Mouse (Mus musculus): ENCODE results near the gene Gps2. TPM values are rescaled to one million over a fixed set of nuclear protein-coding genes. Genes with fewer than 3 reads are reported as not detected.

Gene Gps2
- 125 TPM in 2 replicates for polyA plus RNA-seq (2016; fragmentation: Nextera tagmentation; extraction: Ambion mirVana)

DNA sequence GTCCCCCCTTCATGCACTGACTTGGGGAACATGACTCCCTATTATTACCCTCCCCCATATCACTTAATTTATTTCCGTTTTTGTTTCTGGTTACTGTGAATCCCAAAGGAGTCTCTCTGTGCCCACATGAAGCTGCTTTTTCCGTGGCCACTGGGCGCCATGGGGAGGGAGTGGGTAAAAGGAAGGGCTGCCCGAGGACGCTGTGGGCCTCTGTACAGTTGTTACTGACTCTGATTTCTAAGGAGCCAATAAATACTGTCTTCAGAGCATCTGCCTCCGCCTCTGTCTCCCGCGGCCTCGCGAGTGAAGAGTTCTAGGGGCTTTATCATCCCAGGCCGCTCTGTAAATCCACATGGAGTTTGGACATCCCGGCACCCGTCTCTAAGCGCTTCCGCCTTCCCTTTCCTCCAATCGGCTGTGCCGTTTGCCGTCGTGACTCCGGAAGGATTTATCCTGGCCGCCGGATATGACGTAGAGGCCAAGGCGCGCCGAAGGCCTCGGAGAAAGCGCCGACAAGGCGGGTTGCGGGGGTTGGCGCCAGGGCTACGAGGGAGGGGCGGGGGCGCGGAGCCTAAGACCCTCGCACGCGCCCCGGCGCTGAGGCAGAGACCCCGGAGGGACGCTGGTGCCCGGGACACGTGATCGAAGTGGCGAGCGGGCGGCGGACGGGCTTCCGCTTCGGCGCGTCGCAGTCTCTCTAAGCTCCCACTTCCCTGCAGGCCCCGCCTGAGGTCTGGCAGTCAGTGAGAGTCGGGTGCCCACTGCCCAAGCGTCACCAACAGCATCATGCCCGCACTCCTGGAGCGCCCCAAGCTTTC is at the start of gene Gps2:
TSS of gene Gps2 (plus strand) at position 335 of the 818 bp plus-strand sequence.
- H3K36me3 ChIP-seq = peaks cover 91% of the 10 kb centered on the region
- H3K4me1 ChIP-seq = peaks cover 54% of the 10 kb centered on the region
- WGBS (ENCODE audit: insufficient replicate concordance) = 1% methylated on average over 61 of the region's 61 CpGs
- ATAC-seq = peak; percentile 68
- no peaks in the 10 kb centered on the region for H3K9me3 ChIP-seq (replicated peaks)
- H3K9ac ChIP-seq = peak within 1 kb of the TSS; percentile 100
- H3K4me2 ChIP-seq = peak within 1 kb of the TSS; percentile 92
- H3K27ac ChIP-seq = peak within 1 kb of the TSS; percentile 99
- H3K4me3 ChIP-seq = peak within 1 kb of the TSS; percentile 86
- H3K27me3 ChIP-seq (replicated peaks) = no peaks in the 10 kb centered on the region

DNA sequence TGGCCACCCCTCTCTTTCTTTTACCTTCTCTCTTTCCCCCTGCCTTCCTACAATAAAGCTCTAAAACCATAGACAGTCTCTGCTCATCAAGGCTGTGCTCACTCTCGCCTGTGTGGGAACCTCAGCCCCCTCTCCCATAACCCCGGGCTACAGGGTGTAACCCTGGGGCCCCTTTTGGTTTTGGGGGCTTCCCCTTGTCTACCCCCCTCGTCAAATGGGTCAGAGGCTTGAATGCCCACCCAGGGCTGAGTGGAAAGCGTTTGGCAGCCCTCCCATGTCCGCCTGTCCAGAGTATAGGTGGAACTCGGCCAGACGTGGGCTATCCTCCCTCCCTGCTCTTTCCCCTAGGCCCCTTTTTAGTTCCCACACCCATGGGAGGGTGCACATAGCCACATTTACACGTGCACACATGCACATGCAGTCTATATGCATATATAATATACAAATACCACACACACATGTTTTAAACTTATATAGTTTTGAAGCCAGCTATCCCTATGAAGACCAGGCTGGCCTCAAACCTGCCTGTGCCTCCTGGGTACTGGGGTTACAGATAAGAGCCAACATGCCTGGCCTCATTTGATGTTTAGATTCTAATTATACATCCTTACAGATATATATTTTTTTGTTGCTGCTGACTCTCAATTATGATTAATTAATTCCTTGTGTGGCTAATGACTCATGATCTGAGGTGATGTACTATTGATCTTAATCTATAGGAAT is 49.4 kb upstream of the Gps2 start:
- peak overlapping the region; percentile 2; the same call in 1 of the 2 replicates for H3K4me3 ChIP-seq
- ATAC-seq = peak; percentile 64

DNA sequence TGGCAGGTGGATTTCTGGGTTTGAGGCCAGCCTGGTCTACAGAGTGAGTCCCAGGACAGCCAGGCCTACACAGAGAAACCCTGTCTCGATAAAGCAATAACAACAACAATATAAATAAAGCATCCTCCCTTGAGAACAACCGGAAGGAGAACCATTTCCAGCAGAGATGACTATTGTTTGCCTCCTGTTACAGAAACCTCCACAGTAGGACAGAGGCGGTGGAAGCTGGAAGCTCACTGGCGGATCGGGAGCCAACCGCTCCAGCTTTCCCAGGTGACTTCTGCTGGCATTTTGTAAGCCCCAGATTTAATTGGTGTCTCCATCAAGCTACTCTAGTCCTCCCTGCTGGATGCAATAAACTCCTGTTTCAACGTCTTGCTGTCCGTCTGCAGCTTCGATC is 48.1 kb upstream of the Gps2 start:
- no peaks in the 10 kb centered on the region for H3K9me3 ChIP-seq (replicated peaks)
- no peaks in the 10 kb centered on the region for H3K36me3 ChIP-seq
- H3K4me1 ChIP-seq = peaks cover 52% of the 10 kb centered on the region
- no peak for ATAC-seq
- peak overlapping the region; percentile 84; the same call in 1 of the 2 replicates for H3K27ac ChIP-seq
- 81% methylated on average over 9 of the region's 9 CpGs for WGBS (ENCODE audit: insufficient replicate concordance)
- H3K4me2 ChIP-seq = no peak overlapping the region
- no peak overlapping the region for H3K4me3 ChIP-seq
- H3K27me3 ChIP-seq (replicated peaks) = no peaks in the 10 kb centered on the region
- H3K9ac ChIP-seq = no peak overlapping the region

More for the DNA sequence above, 49.4 kb upstream of the Gps2 start:
- Histone ChIP-seq H3K27ac (peak overlapping the region; percentile 84), H3K9ac (peak overlapping the region; percentile 61), H3K9me3 (replicated peaks) (no peaks in the 10 kb centered on the region), H3K4me1 (peaks cover 45% of the 10 kb centered on the region), H3K36me3 (no peaks in the 10 kb centered on the region), H3K27me3 (replicated peaks) (peaks cover 8% of the 10 kb centered on the region), H3K4me2 (peak overlapping the region; percentile 61)
- WGBS (ENCODE audit: insufficient replicate concordance) = 23% methylated on average over 8 of the region's 8 CpGs

DNA sequence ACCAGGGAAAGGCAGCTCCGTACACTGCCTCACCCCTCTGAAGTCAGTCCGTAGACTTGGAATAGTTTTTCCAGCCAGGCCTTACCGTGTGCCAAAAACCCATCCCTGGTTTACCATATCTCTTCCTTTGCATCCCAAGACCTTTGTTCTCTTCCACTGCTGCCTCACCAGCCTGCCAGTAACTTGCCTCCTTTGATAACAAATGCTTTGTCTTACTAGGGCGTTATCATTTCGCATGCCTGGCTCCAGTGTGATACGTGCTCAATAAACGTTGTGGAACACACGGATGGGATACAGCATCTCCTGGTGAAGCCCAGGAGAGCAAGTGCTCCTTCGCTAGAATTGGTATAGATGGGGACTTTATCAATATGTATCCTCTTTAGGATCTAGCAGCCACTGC is 46.4 kb upstream of the Gps2 start:
- no peak overlapping the region for H3K4me3 ChIP-seq
- H3K4me1 ChIP-seq = peaks cover 57% of the 10 kb centered on the region
- H3K4me2 ChIP-seq = peak overlapping the region; percentile 19
- H3K9ac ChIP-seq = no peak overlapping the region; the same call in 1 of the 2 replicates
- no peak overlapping the region for H3K27ac ChIP-seq
- no peaks in the 10 kb centered on the region for H3K27me3 ChIP-seq (replicated peaks)
- 34% methylated on average over 9 of the region's 9 CpGs for WGBS (ENCODE audit: insufficient replicate concordance)
- ATAC-seq = peak; percentile 50; the same call in 1 of the 2 replicates
- no peaks in the 10 kb centered on the region for H3K36me3 ChIP-seq
- H3K9me3 ChIP-seq (replicated peaks) = no peaks in the 10 kb centered on the region

DNA sequence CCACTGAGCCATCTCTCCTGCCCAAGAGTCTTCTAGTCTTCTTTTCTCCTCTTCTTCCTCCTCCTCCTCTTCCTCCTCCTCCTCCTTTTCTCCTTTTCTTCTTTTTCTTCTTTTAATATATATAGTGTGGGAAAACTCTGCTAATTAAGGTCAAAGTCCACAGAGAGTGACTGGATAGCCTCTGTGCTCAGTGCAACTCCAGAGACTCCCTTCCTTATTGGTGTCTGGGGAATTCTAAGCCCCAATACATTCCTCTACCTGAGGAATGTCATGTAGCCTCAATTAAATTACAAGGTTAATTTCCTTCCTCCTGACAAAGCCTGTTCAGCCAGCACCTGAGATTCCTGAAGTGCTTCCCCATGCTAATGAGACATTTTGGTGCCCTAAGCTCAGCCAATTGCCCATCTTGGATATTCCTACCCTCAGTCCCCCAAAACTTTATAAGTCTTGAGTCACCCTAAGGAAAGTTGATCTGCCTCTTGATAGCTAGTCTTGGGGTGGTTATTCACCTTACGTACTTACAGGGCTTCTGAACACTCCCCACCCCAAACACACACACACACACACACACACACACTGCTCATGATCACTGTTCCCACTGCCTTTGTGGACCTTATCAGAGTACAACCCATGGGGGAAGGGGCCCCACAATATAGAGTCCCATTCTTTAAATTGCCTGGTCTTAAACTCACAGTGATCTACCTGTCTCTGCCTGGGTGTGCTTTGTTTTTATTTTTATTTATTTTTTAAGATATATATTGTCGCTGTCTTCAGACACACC is 43.2 kb upstream of the Gps2 start:
- Histone ChIP-seq H3K9me3 (replicated peaks) (no peaks in the 10 kb centered on the region), H3K4me3 (no peak overlapping the region), H3K9ac (no peak overlapping the region), H3K27ac (no peak overlapping the region), H3K36me3 (no peaks in the 10 kb centered on the region), H3K4me2 (no peak overlapping the region), H3K4me1 (peaks cover 40% of the 10 kb centered on the region), H3K27me3 (replicated peaks) (no peaks in the 10 kb centered on the region)
- 0 out of 2 replicates have a peak, but pooled peaks have one; percentile 6 for ATAC-seq
- WGBS (ENCODE audit: insufficient replicate concordance) = 59% methylated on average over 2 of the region's 2 CpGs

DNA sequence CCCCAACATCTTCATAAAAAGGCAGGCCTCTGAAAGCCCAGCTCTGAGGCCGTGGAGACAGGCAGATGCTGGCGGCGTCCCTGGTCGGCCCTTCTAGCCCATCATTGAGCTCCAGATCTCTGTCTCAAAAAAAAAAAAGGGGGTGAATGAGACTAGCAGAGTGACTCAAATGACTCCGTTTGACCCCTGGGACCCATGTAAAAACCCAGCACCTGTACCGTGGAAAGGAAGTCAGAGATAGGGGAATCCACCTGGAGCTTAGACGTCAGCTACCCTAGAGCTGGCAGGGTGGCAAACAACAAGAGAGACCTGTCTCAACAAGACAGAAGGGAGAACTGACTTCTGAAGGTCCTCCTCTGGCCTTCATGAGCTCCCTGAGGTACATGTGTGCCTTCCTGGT is 41.9 kb upstream of the Gps2 start:
- Histone ChIP-seq H3K4me1 (peaks cover 48% of the 10 kb centered on the region), H3K4me3 (no peak overlapping the region), H3K9me3 (replicated peaks) (no peaks in the 10 kb centered on the region), H3K36me3 (no peaks in the 10 kb centered on the region), H3K9ac (no peak overlapping the region), H3K4me2 (no peak overlapping the region), H3K27ac (no peak overlapping the region), H3K27me3 (replicated peaks) (no peaks in the 10 kb centered on the region)
- ATAC-seq = no peak
- 79% methylated on average over 7 of the region's 7 CpGs for WGBS (ENCODE audit: insufficient replicate concordance)

DNA sequence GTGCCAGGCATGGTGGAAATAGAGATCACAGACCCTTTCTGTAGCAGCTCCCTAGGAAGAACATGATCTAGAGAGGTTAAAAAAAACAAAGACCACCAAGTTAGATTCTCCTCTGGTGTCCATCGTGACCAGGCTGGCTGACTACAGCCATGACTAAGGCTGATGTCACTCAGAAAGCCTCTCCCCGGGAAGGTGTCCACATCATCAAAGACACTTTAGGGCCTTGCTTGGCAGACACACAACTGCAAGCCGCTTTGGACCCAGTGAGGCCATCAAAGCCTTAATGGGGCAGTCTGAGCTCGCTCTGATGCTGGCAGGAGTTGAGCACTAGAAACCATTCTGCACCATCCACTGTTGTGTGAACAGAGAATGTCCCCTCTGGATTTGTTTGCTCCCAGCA is 41.2 kb upstream of the Gps2 start:
- H3K4me2 ChIP-seq = no peak overlapping the region
- ATAC-seq = no peak
- H3K27me3 ChIP-seq (replicated peaks) = no peaks in the 10 kb centered on the region
- peaks cover 48% of the 10 kb centered on the region for H3K4me1 ChIP-seq
- H3K27ac ChIP-seq = no peak overlapping the region
- no peak overlapping the region for H3K9ac ChIP-seq
- no peaks in the 10 kb centered on the region for H3K36me3 ChIP-seq
- no peaks in the 10 kb centered on the region for H3K9me3 ChIP-seq (replicated peaks)
- 81% methylated on average over 4 of the region's 4 CpGs for WGBS (ENCODE audit: insufficient replicate concordance)
- no peak overlapping the region for H3K4me3 ChIP-seq

DNA sequence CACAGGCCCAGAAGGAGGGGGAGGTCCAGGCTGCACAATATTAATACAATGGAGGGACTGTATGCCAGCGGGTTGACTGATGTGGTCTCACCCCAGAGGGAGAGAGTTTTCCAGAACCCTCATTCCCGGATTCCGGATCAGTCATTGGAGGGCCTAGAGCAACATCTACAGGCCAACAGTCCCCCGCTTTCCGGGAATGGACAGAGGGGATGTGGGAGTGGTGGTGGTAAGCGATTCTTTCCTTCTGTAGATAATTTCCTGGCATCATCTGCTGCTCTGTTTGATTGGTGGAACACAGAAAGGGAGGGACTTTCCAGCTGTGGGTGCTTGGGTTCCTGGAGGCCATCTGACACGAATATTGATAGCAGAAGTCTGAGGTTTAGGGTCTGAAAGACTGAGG is 37.5 kb upstream of the Gps2 start:
- no peaks in the 10 kb centered on the region for H3K27me3 ChIP-seq (replicated peaks)
- H3K4me2 ChIP-seq = peak overlapping the region; percentile 19; the same call in 1 of the 2 replicates
- no peak overlapping the region for H3K9ac ChIP-seq
- no peaks in the 10 kb centered on the region for H3K36me3 ChIP-seq
- H3K27ac ChIP-seq = peak overlapping the region; percentile 47
- no peak overlapping the region for H3K4me3 ChIP-seq
- peaks cover 67% of the 10 kb centered on the region for H3K4me1 ChIP-seq
- WGBS (ENCODE audit: insufficient replicate concordance) = 31% methylated on average over 7 of the region's 7 CpGs
- ATAC-seq = no peak
- no peaks in the 10 kb centered on the region for H3K9me3 ChIP-seq (replicated peaks)

DNA sequence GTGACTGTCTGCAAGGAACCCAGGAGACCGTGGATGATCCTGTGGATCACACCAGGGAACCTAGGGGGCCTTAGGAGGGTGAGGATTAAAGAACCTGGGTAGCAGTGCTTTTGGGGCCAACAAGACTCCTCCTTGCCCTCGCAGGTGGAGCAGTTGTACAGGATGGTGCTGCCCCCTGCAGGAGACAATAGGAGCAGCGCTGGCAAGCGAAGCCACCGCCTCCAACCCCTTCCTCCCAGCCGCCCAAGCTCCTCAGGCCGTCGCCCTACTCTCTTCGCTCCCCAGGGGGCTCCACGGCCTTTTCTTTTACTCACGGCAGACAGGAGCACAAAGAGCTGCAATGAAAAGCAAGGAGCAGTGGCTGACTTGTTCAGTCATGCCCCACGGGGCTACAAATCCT is 36.8 kb upstream of the Gps2 start:
- WGBS (ENCODE audit: insufficient replicate concordance) = 4% methylated on average over 12 of the region's 12 CpGs
- Histone ChIP-seq H3K27me3 (replicated peaks) (no peaks in the 10 kb centered on the region), H3K36me3 (no peaks in the 10 kb centered on the region), H3K9ac (no peak overlapping the region), H3K4me3 (0 out of 2 replicates have a peak overlapping the region, but pooled peaks have one; percentile 10), H3K4me2 (peak overlapping the region; percentile 48), H3K9me3 (replicated peaks) (no peaks in the 10 kb centered on the region), H3K27ac (peak overlapping the region; percentile 47; the same call in 1 of the 2 replicates), H3K4me1 (peaks cover 74% of the 10 kb centered on the region)
- peak; percentile 23 for ATAC-seq

DNA sequence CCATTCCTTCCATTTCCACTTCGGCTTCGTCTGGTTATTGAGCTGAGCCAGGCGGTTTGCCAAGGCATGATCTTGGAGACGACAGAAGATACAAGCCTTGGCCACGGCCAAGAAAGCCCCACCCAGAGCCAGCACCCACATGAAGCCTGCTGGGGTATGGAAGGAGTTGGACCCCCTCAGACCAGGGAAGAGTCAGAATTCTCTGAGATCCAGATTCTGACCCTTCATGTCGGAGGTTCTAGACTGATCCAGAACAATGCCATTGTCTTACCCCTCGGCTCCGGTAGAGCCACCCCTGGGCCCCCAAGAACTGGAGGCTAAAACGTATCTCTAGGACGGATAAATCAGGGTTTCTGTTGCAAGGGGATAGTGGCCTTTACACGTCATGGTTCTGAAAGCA is 35.8 kb upstream of the Gps2 start, which contains the start of gene Tmem95:
TSS of gene Tmem95 (minus strand) at position 141 of the 400 bp plus-strand sequence.
- H3K36me3 ChIP-seq = no peaks in the 10 kb centered on the region
- 0 out of 2 replicates have a peak within 1 kb of the TSS, but pooled peaks have one; percentile 10 for H3K4me3 ChIP-seq
- H3K4me1 ChIP-seq = peaks cover 79% of the 10 kb centered on the region
- H3K9me3 ChIP-seq (replicated peaks) = no peaks in the 10 kb centered on the region
- H3K4me2 ChIP-seq = peak within 1 kb of the TSS; percentile 96
- no peak within 1 kb of the TSS for H3K9ac ChIP-seq
- WGBS (ENCODE audit: insufficient replicate concordance) = 82% methylated on average over 11 of the region's 11 CpGs
- no peaks in the 10 kb centered on the region for H3K27me3 ChIP-seq (replicated peaks)
- ATAC-seq = no peak
- peak within 1 kb of the TSS; percentile 87 for H3K27ac ChIP-seq

DNA sequence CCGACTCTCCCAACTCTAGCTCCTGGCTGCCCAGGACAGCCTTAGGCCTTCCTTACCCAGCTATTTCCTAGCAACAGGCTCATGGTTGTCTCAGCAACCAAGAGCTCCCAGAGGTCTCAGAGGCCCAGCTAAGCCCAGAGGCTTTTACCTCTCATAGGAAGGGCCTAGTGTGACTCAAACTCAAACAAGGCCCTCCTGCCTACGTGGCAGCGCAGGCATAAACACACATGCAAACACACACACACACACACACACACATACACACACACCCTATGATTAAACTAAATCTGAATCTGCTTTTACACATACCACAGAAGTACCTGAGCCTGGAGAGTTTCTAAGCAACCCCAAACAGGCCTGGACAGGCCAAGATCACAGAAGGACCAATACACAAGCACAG is 35.3 kb upstream of the Gps2 start:
- peak overlapping the region; percentile 96 for H3K4me2 ChIP-seq
- no peaks in the 10 kb centered on the region for H3K27me3 ChIP-seq (replicated peaks)
- no peak overlapping the region for H3K4me3 ChIP-seq
- H3K36me3 ChIP-seq = no peaks in the 10 kb centered on the region
- no peak overlapping the region for H3K9ac ChIP-seq
- peak overlapping the region; percentile 87 for H3K27ac ChIP-seq
- peaks cover 80% of the 10 kb centered on the region for H3K4me1 ChIP-seq
- 82% methylated on average over 3 of the region's 3 CpGs for WGBS (ENCODE audit: insufficient replicate concordance)
- no peaks in the 10 kb centered on the region for H3K9me3 ChIP-seq (replicated peaks)
- no peak for ATAC-seq

All from liver, embryonic 12.5 days (tissue).